Mouse (Mus musculus) gastrocnemius, adult 2 months (tissue): ENCODE results near the gene Myl3. TPM values are rescaled to one million over a fixed set of nuclear protein-coding genes. Genes with fewer than 3 reads are reported as not detected.
A peak's percentile ranks its signal among the peaks of the same experiment; 100 is the strongest.

Experiments
- DNase-seq: peaks from one replicate; pipeline ENCODE4 v3.0.0; 2022
- H3K27ac ChIP-seq: fragments of 200-600 bp; 2 replicates; pipeline ENCODE4 v1.8.1; 2022; ENCODE audit warnings: mild to moderate bottlenecking
- H3K4me3 ChIP-seq: fragments of 200-600 bp; 2 replicates; pipeline ENCODE4 v1.8.1; 2022; ENCODE audit warnings: mild to moderate bottlenecking, moderate library complexity
- CTCF ChIP-seq: fragments of 200-600 bp; IDR thresholded peaks from 2 replicates; pipeline ENCODE4 v1.8.1; 2022; ENCODE audit warnings: antibody characterized with exemption, mild to moderate bottlenecking, moderate library complexity
- intact Hi-C: fragments of 180-260 bp; cut with DNase I; formaldehyde crosslinking; loops from one replicate; pipeline ENCODE4 v1.15.1; 2025
- total RNA-seq, 2 experiments: library from RNA; stranded (reverse); gene quantifications; 2 replicates each; pipeline ENCODE4 v1.2.3; 2021

The Myl3 gene
- total RNA-seq, 2 experiments from 2014 or later, result 528 to 1,790 TPM

- Histone ChIP-seq H3K27ac (no peak overlapping the region), H3K4me3 (no peak overlapping the region)
- no peak for TF ChIP-seq CTCF
- no peak for DNase-seq
- intact Hi-C loops, result loop anchor here (1.0 kb wide), 1 partner anchor 301 kb away; no protein-coding TSS in a partner anchor
These were observed 29.1 kb upstream of the Myl3 start for GRCm38 (mm10) chr9:110712545-110712944.

GRCm38 (mm10) chr9:110713389-110713788, 28.3 kb upstream of the Myl3 start:
- H3K4me3 ChIP-seq, result no peak overlapping the region
- no peak overlapping the region for H3K27ac ChIP-seq
- intact Hi-C loops, result no loop called here
- TF ChIP-seq CTCF, result no peak
- no peak for DNase-seq

- intact Hi-C loops, result no loop called here
- no peak for DNase-seq
- H3K27ac ChIP-seq, result no peak overlapping the region
- TF ChIP-seq CTCF, result peak; percentile 42; the same call in 1 of the 2 replicates
- no peak overlapping the region for H3K4me3 ChIP-seq
These were observed 26.2 kb upstream of the Myl3 start for GRCm38 (mm10) chr9:110715426-110715825.

GRCm38 (mm10) chr9:110716775-110717174, 24.9 kb upstream of the Myl3 start:
- peak; percentile 84 for TF ChIP-seq CTCF
- H3K4me3 ChIP-seq, result no peak overlapping the region
- intact Hi-C loops, result loop anchor here (1.0 kb wide), 2 partner anchors 65 to 155 kb away; no protein-coding TSS in a partner anchor
- DNase-seq, result peak; percentile 68
- no peak overlapping the region for H3K27ac ChIP-seq

GRCm38 (mm10) chr9:110718071-110718470, 23.6 kb upstream of the Myl3 start:
- no peak overlapping the region for H3K4me3 ChIP-seq
- intact Hi-C loops, result no loop called here

GRCm38 (mm10) chr9:110718810-110719209, 22.9 kb upstream of the Myl3 start:
- Histone ChIP-seq H3K27ac (no peak overlapping the region), H3K4me3 (no peak overlapping the region)
- intact Hi-C loops, result no loop called here
- DNase-seq, result no peak
- no peak for TF ChIP-seq CTCF

More at GRCm38 (mm10) chr9:110718071-110718470, 23.6 kb upstream of the Myl3 start:
- no peak overlapping the region for H3K27ac ChIP-seq
- no peak for DNase-seq
- no peak for TF ChIP-seq CTCF

GRCm38 (mm10) chr9:110719977-110720376, 21.7 kb upstream of the Myl3 start:
- H3K4me3 ChIP-seq, result no peak overlapping the region
- DNase-seq, result no peak
- no peak overlapping the region for H3K27ac ChIP-seq
- intact Hi-C loops, result no loop called here
- TF ChIP-seq CTCF, result no peak

- no peak overlapping the region for H3K4me3 ChIP-seq
- no peak for TF ChIP-seq CTCF
- DNase-seq, result no peak
- intact Hi-C loops, result no loop called here
- no peak overlapping the region for H3K27ac ChIP-seq
These were observed 19.6 kb upstream of the Myl3 start for GRCm38 (mm10) chr9:110722060-110722459.

- intact Hi-C loops, result no loop called here
- DNase-seq, result peak; percentile 65
- no peak overlapping the region for H3K27ac ChIP-seq
- TF ChIP-seq CTCF, result no peak
- no peak overlapping the region for H3K4me3 ChIP-seq
These were observed 15.9 kb upstream of the Myl3 start for GRCm38 (mm10) chr9:110725721-110726135.

GRCm38 (mm10) chr9:110726867-110727266, 14.8 kb upstream of the Myl3 start:
- no peak for DNase-seq
- no peak overlapping the region for H3K4me3 ChIP-seq
- intact Hi-C loops, result no loop called here
- H3K27ac ChIP-seq, result no peak overlapping the region
- TF ChIP-seq CTCF, result no peak

- intact Hi-C loops, result loop anchor here (2.0 kb wide), 1 partner anchor 53 kb away; no protein-coding TSS in a partner anchor
- peak; percentile 69 for TF ChIP-seq CTCF
- H3K4me3 ChIP-seq, result no peak overlapping the region
- peak; percentile 53 for DNase-seq
- H3K27ac ChIP-seq, result no peak overlapping the region
These were observed 11.8 kb upstream of the Myl3 start for GRCm38 (mm10) chr9:110729841-110730240.

- no peak for DNase-seq
- H3K27ac ChIP-seq, result peak overlapping the region; percentile 86; the same call in 1 of the 2 replicates
- H3K4me3 ChIP-seq, result peak overlapping the region; percentile 66
- TF ChIP-seq CTCF, result no peak
- intact Hi-C loops, result no loop called here
These were observed 9.8 kb upstream of the Myl3 start for GRCm38 (mm10) chr9:110731859-110732258.

GRCm38 (mm10) chr9:110732623-110733022, 9.0 kb upstream of the Myl3 start:
- peak; percentile 92 for DNase-seq
- peak overlapping the region; percentile 86 for H3K27ac ChIP-seq
- peak overlapping the region; percentile 66 for H3K4me3 ChIP-seq
- intact Hi-C loops, result no loop called here
- no peak for TF ChIP-seq CTCF

- no peak for DNase-seq
- Histone ChIP-seq H3K27ac (peak overlapping the region; percentile 86), H3K4me3 (peak overlapping the region; percentile 66)
- TF ChIP-seq CTCF, result no peak
- intact Hi-C loops, result no loop called here
These were observed 8.6 kb upstream of the Myl3 start for GRCm38 (mm10) chr9:110733102-110733501.

GRCm38 (mm10) chr9:110734154-110734553, 7.5 kb upstream of the Myl3 start:
- Histone ChIP-seq H3K4me3 (no peak overlapping the region), H3K27ac (no peak overlapping the region)
- TF ChIP-seq CTCF, result no peak
- intact Hi-C loops, result no loop called here
- no peak for DNase-seq
